Mouse (Mus musculus) cerebellum, adult 8-10 months (tissue): ENCODE data around the gene Reg3b.
"Not testable (repeated sequence)": the region's sequence is repeated elsewhere in the genome, so short reads cannot be mapped to it uniquely, and the experiment has no call there.

Experiments
- DNase-seq: peaks from one replicate; pipeline ENCODE4 v3.0.0; 2022

Gene Reg3b

DNA sequence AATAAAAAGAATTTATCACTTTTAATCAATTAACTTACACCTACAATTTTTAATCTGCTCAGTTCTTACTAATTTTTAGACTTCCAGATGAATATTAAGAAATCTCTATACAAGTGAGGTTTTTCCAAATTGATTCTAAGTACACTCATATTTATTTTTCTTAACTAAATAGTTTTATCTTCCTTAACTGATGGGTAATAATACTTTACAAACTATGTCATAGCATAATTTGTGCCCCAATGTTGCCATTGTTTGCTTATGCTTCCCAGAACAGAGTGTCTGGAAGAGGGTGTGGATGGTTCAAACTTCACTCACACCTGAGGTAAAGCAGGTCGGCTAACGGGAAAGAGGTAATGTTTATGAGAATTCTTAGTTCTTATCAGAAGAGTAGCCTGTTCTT is at the start of gene Reg3b:
Gene Reg3b (plus strand): TSS at position 301 of the 400 bp plus-strand sequence.
- DNase-seq, result no peak

DNA sequence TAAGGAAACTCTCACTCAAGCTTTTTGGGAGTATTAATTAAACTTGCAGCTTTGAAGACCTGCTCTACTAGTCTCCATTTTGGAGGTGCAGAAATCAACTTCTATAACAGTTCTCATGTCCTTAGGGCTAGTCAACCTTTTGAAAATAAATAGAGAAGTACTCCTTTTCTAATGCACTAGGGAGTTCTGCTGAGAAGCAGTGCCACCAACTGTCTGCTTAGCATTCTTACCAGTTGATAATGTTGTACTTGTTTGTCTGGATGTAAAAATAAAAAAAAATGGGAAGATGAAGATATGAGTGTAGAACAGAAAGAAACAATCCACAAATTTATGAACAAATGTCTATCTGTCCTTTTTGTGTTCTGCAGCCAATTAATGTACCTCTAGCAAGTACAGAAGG is 42.7 kb upstream of the Reg3b start:
- no peak for DNase-seq

- DNase-seq, result no peak
These were observed 41.3 kb upstream of the Reg3b start for GRCm38 (mm10) chr6:78329166-78329565.

- no peak for DNase-seq
These were observed 38.4 kb upstream of the Reg3b start for GRCm38 (mm10) chr6:78331919-78332569.

- DNase-seq, result no peak
These were observed 30.2 kb upstream of the Reg3b start for GRCm38 (mm10) chr6:78340296-78340695.

GRCm38 (mm10) chr6:78341689-78342088 is 28.8 kb upstream of the Reg3b start:
- DNase-seq, result no peak

DNA sequence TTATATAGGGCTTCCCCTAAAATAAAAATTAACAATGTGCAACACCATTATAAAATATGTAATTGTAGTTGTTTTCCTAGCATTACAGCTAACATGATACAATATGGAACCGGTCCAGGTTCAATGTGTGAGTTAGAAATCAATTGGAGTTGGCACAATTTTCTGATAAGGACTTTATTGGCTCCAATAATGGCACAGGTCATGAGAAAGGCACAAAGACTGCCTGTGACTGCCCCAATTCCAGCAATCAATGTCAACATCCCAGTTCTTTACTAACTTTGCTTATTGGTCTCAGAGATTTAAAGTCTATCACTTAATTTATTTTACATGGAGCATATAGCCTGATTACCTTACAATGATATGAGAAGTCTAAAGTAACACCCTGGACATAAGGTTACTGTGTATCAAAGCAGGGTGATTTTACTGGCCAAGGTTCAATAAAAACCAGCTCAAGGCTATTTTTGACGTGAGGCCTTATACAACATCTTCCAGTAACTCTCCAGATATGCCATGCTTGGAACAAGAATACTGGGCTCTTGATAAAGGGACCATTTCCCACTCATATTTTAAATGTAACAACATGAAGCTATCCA is 8.4 kb upstream of the Reg3b start:
- DNase-seq, result no peak

- DNase-seq, result no peak
These were observed 8.3 kb downstream of the Reg3b start, which contains the start of gene Reg3d for GRCm38 (mm10) chr6:78378765-78379164. Gene Reg3d (minus strand): TSS chr6:78378865.

GRCm38 (mm10) chr6:78380409-78380808 is 10.0 kb downstream of the Reg3b start, which contains the start of gene Reg3a:
Gene Reg3a (plus strand): TSS chr6:78380709.
- DNase-seq, result no peak

- no peak for DNase-seq
These were observed 15.2 kb downstream of the Reg3b start for GRCm38 (mm10) chr6:78385609-78386008.

GRCm38 (mm10) chr6:78395323-78395722 is 24.9 kb downstream of the Reg3b start, which contains the start of gene Reg2:
Gene Reg2 (plus strand): TSS chr6:78395623.
- DNase-seq, result not testable (repeated sequence)

DNA sequence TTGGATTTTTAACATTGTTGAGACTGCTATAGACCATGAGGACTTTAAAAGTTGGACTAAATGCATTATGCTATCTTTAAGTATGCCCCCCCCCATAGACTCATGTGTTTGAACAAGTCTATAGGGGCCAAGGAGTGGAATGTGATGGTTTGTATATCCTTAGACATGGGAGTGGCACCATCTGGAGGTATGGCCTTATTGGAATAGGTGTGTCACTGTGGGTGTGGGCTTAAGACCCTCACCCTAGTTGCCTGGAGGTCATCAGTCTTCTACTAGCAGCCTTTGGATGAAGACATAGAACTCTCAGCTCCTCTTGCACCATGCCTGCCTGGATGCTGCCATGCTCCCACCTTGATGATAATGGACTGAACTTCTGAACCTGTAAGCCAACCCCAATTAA is 52.0 kb downstream of the Reg3b start, which contains the start of gene Reg1:
Gene Reg1 (plus strand): TSS at position 301 of the 400 bp plus-strand sequence.
- DNase-seq, result not testable (repeated sequence)
